Mouse (Mus musculus) lung, adult 2 months (tissue): ENCODE results near the gene Golgb1.

Experiments
- CTCF ChIP-seq: fragments of 200-500 bp; IDR thresholded peaks from 2 replicates; pipeline ENCODE4 v1.5.1; 2011; ENCODE audit warnings: mild to moderate bottlenecking, low read length, control low read depth; ENCODE audit not compliant: insufficient read depth
- POLR2A ChIP-seq: fragments of 200-500 bp; IDR thresholded peaks from 2 replicates; pipeline ENCODE4 v1.6.1; 2011; ENCODE audit warnings: low read depth, mild to moderate bottlenecking, control low read depth, low read length, borderline replicate concordance; ENCODE audit errors: extremely low read depth

- no peak for TF ChIP-seq CTCF
- no peak for TF ChIP-seq POLR2A
Measured at GRCm38 (mm10) chr16:36941895-36942294, 67.0 kb downstream of the Golgb1 start.
